Mouse (Mus musculus) lung, adult 2 months (tissue): ENCODE results near the gene Fbxw5.

Experiments
- CTCF ChIP-seq: fragments of 200-500 bp; IDR thresholded peaks from 2 replicates; pipeline ENCODE4 v1.5.1; 2011; ENCODE audit warnings: mild to moderate bottlenecking, low read length, control low read depth; ENCODE audit not compliant: insufficient read depth
- POLR2A ChIP-seq: fragments of 200-500 bp; IDR thresholded peaks from 2 replicates; pipeline ENCODE4 v1.6.1; 2011; ENCODE audit warnings: low read depth, mild to moderate bottlenecking, control low read depth, low read length, borderline replicate concordance; ENCODE audit errors: extremely low read depth

- TF ChIP-seq POLR2A (no peak), CTCF (no peak)
Measured at GRCm38 (mm10) chr2:25501593-25502486, 1.3 kb downstream of the Fbxw5 start, which contains the start of gene C8g.
